Mouse (Mus musculus): ENCODE results near the gene Hcn1.

The Hcn1 gene

DNA sequence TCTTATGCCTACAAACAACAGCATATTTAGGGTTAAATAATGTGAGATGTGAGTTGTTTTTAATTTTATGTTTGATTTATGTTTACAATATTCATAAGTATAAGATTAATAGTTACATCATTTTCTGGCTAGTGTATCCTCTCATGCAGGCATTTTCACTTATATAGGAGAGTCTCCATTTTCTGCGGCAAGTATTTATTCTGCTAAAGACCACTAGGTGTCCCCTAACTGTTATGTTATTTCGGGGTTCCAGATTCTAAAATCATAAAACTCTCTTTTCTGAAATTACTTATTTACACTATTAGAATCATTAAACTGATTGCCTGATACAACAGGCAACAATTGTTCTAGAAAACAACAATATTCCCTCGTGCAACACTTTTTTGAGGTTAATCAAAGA lies 60.5 kb downstream of the Hcn1 start:
- TF ChIP-seq GATA4 (IDR thresholded peaks at IDR 0.05; ENCODE audit: insufficient replicate concordance, low read length) = no peak

DNA sequence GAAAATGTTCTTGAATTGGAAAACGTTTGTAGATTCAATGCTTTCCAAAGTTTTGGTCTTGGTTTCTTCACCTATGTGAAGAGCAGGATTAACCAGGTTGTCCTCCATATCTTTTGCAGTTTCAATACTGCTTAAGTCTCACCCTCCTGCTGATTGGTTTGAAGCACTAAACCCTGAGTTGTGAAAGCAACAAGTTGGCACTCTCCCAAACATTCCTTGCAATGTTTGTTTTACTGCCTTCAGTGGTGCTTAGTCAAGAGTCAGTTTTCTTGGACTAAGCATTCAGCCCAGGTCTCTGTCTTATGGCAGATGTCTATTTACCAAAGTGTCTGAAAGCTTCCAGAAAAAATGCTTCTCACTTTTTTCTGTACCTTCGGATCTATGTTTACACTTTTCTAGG lies 67.2 kb downstream of the Hcn1 start:
- no peak for TF ChIP-seq GATA4 (IDR thresholded peaks at IDR 0.05; ENCODE audit: insufficient replicate concordance, low read length)

DNA sequence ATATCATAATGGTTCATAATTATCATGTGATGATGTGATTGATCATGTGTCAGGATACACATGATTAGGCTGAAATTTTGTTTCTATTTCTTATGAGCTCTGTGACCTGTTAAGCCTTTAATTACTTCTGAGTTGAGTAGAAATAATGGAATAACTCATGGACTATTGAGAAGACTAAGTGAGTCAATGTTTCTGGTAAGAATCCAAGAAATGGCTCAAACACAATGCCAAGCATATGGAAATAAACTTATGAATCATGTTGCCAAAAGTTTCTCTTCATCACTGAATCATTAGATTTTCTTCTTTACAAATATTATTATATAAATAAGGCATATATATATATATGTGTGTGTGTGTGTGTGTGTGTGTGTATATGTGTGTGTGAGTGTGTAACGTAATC lies 69.7 kb downstream of the Hcn1 start:
- TF ChIP-seq GATA4 (IDR thresholded peaks at IDR 0.05; ENCODE audit: insufficient replicate concordance, low read length) = no peak

DNA sequence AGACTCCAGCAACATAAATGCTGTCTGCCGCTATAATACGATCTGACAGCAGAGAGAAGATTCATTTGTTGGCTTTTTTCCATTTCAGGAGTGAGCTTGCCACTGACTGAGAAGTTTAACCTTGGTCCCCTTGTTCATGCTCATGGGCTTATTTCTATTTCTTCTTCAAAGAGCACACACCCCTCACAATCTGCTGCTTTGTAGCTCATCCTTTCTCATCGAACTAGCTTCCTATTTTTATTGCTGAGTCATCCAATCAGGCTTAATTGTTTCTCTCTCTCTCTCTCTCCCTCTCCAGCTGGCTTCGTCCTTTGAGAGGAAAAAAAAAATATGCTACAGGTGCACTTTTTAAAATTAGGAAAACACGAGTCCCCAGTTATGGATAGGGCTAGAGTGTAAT lies 74.3 kb downstream of the Hcn1 start:
- no peak for TF ChIP-seq GATA4 (IDR thresholded peaks at IDR 0.05; ENCODE audit: insufficient replicate concordance, low read length)

DNA sequence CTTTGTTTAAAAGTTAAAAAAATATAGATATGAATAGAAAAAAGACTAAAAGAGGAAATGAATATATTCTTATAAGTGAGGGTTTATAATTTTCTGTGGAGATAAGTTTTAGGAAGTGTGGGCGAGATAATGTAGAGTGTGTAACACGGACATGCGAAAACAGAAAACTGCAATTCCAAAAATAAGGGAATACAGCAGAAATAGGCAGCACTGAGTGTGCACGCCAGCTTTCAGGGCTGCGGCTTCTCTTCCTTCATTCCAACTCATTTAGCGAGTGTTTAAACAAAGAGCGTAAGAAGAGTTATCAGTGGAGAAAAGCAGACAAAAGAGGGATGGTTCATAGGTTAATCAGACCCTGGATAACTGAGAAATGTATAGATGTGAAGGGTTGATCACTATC lies 85.5 kb downstream of the Hcn1 start:
- no peak for TF ChIP-seq GATA4 (IDR thresholded peaks at IDR 0.05; ENCODE audit: insufficient replicate concordance, low read length)

DNA sequence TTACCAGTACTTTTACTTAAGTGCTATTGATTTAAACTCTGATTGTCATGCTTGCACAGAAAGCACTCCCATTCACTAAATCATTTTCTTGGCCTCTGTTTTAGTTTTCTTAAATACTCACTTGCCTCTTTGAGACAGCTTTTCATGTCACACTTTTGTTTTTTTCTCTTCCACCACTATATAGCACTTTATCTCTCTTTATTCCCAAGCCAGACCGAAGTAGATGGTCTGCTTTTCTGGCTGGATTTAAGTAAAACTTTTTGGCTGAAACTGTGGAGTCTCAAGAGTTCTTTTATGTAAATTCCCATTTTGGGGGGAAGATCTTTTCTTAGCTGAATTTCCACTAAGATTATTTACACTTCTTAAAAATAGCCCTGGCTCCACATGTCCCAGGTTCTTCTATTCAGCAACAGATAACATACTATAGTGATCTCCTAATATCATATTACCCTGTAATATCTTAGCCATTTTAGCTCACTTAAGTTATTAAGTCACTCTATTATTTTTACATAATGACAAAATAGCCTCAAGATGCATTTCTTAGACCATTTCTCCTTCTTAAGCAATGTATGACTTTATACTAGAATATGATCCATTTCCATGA lies 92.7 kb downstream of the Hcn1 start:
- TF ChIP-seq GATA4 (IDR thresholded peaks at IDR 0.05; ENCODE audit: insufficient replicate concordance, low read length) = no peak

DNA sequence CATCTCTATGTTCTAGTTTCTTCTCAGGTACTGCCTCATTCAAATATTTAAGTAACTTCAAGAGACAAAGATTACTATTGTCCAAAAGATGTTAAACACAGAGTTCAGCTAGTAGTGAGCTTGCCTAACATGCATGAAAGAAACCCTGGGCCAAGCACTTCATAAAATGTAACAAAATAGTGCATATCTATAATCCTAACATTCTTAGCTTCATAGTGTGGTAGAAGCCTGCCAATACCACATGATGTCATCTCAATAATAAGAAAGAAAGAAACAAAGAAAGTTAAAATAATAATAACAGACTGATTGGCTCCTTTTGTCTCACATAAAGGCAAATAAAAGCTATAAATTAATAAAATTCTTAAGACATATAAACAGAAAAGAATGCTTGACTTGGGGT lies 103.5 kb downstream of the Hcn1 start:
- no peak for TF ChIP-seq GATA4 (IDR thresholded peaks at IDR 0.05; ENCODE audit: insufficient replicate concordance, low read length)

DNA sequence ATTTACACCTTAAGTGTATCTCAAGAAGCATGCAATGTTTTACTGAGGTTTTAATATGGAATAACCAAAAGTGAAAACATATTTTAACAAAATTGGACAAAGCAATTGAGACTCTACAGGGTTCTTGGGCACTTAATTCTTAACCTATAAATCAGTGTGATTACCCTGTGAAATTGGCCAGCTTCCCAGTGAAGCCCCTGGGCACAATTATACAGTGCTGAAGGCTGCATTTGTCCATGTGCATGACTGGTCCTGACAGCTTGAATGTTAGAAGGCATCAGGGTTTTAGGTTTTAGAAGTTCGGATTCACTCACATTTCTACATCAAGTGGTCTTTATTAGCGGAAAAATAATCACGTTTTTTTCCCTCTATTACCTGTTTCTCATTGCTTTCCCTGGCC lies 103.9 kb downstream of the Hcn1 start:
- TF ChIP-seq GATA4 (IDR thresholded peaks at IDR 0.05; ENCODE audit: insufficient replicate concordance, low read length) = no peak

DNA sequence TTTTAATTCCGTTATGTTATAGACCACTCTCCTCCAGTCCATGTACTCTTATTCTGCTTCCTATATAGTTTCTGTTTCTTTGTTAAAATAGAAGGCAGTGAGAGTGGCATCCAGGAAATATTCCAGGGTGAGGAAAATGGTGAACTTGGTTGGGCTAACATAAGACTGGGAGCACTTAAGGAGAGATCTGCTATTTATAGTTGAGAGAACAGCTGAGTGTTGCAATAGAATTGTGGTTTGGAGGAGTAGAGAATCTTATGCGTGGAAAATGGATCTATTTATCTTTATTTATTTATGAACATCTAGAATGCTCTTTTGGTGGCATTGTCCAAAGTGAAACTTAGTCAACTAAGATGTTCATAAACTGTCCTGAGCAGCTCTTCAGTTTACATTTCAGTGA lies 104.4 kb downstream of the Hcn1 start:
- TF ChIP-seq GATA4 (IDR thresholded peaks at IDR 0.05; ENCODE audit: insufficient replicate concordance, low read length) = no peak

DNA sequence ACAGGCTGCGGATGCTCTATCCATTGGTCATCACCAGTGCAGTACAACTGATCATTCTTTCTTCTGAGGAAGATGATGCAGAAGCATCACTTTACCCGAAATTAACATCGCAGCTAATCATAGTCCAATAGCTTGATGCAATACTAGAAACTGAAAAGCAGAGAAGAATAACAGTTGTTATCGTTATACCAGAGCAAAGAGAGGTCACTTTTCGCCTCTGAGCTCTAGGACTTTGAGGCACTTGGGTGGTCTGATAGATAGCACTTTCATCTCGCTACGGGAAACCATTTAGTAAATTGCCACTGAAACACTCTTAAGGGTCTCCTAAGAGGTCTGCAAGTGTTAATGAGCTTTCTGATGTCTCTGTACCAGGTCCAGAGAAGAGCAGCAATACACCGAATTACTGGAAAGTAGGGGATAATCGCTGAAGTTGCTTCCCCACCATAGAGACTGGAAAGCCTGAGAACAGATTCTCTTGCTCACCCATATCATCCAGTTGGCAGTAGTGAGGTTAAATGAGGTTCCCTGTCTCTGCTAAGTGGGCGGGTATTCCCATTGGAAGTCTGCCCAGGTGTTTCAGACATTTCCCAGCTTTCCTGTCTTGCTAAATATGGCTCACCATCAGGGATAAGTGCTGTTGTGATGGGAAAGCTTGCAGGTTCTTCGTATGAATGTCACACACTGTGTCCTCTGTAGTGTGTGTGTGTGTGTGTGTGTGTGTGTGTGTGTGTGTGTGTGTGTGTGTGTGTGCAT lies 105.0 kb downstream of the Hcn1 start:
- no peak for TF ChIP-seq GATA4 (IDR thresholded peaks at IDR 0.05; ENCODE audit: insufficient replicate concordance, low read length)

DNA sequence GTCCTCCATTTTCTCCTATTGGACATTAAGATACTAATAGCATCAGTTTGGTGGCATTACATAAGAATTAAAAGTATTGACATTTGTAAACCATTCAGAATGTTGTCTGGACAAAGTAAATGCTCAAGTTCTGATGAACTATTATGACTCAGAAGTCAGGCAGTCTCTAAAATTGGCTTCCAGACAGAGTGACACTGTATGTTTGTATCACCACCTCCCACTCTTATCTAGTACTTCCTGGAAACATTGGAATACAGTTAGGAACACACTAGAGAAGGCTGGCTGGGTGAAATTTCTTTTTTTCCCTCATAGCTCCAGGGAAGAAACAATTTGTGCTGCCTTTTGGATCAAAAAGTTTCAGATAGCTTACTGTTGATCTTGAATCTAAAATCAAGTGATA lies 108.7 kb downstream of the Hcn1 start:
- TF ChIP-seq GATA4 (IDR thresholded peaks at IDR 0.05; ENCODE audit: insufficient replicate concordance, low read length) = no peak

DNA sequence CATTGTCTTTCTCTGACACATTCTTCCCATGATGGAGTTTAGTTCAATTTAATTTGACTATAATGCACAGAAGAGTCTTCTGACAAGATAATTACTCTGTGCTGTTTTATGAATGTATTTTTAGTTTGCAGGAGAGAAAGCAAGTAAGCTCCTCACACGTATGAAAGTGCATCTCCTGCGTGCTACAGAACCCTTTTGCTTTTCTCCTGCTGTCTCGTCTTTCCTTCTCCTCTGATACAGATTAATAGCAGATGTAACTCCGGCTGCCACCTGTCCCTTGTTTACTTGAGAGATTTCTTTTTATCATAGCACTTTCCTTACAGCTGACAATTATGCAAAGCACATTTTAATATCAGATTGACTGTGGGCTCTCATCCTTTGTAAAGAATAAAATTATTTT lies 120.0 kb downstream of the Hcn1 start:
- no peak for TF ChIP-seq GATA4 (IDR thresholded peaks at IDR 0.05; ENCODE audit: insufficient replicate concordance, low read length)

DNA sequence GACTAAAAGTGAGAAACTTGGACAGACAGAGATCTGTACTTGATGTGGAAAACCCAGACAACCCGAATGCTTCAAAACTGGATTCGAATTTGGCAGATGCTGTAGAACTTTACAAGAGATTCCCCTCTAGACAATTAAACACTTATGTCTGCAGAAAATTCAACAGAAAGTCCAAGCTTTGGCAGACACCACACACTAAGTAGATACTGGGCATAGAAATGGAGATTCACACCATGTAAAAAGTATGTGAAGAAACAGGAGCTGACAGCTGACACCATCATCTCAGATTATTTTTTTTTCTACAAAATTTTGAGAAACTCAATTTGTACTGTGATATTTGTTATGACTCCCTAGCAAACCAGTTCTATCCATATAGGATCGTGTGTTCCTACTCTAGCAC lies 122.0 kb downstream of the Hcn1 start:
- no peak for TF ChIP-seq GATA4 (IDR thresholded peaks at IDR 0.05; ENCODE audit: insufficient replicate concordance, low read length)

DNA sequence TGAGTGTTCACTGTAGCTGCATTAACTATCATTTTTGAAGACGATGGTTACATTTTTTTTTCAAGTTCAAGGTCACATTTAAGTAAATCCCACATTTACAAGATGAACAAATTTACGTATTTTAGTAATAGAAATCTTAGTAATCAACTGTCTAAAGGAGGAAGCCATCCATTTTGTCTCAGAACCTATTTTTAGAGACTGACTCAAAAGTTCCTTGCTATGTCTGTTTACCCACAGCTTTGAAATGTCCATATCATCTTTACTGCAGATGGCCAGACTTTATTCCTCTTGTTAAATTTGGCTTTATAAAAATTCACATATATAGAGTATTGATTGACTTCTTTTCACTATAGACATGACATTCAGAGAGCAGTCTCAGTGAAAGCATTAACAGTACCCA lies 126.3 kb downstream of the Hcn1 start:
- TF ChIP-seq GATA4 (IDR thresholded peaks at IDR 0.05; ENCODE audit: insufficient replicate concordance, low read length) = no peak

DNA sequence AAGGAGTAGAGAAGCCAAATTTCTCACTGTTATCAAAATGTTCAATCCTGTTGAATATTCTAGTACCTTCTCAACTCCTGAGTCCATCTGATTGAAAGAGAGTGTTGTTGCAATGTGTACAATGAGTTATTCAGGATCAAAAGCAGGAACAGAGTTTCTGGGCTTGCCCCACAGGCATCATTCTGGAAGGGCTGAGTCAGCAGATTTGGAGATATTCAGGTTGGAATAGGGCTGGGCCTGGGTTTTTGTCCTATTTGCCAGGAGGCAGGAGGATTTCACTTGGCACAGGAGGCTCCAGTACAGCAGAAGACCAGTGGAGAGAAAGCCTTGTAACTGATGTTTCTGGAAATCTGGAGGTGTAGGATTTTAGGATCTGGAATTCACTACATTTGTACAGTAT lies 130.6 kb downstream of the Hcn1 start:
- no peak for TF ChIP-seq GATA4 (IDR thresholded peaks at IDR 0.05; ENCODE audit: insufficient replicate concordance, low read length)

DNA sequence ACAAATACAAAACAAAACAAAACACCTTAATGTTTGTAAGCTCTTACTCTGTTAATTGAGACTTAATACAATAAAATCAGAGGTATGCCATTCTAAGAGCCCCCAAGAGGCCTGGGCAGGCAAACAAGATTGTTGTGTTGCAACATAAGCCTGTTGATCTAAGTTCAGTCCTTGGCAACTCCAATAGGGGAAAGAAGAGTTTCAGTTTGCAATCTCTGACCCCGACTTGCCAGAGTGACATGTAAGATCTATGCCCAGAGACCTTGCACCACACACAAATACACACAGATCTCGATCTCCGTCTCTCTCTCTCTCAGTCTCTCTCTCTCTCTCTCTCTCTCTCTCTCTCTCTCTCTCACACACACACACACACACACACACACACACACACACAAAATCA lies 142.3 kb downstream of the Hcn1 start:
- no peak for TF ChIP-seq GATA4 (IDR thresholded peaks at IDR 0.05; ENCODE audit: insufficient replicate concordance, low read length)

DNA sequence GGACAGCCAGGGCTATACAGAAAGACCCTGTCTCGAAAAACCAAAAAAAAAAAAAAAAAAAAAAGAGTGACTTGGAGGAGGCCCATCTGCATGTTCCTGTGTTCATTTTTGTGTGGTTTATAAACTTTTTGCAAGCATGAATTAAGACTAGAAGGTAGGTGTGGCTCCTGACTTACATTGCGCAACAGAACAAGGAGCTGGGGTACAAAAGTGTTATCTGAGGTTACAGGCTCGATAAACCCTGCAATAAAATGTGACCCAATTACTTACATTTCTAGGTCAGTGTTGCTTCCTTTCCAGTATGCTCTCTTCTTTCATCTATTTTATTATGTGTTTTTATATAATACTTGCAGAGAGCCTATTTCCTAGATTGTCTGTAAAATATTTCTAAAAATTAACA lies 143.1 kb downstream of the Hcn1 start:
- no peak for TF ChIP-seq GATA4 (IDR thresholded peaks at IDR 0.05; ENCODE audit: insufficient replicate concordance, low read length)
